Mouse (Mus musculus) bone marrow, adult 2 months (tissue): Measurements from ENCODE around the gene Tprkb. TPM values are rescaled to one million over a fixed set of nuclear protein-coding genes. Genes with fewer than 3 reads are reported as not detected.
"Not testable (repeated sequence)": the region's sequence is repeated elsewhere in the genome, so short reads cannot be mapped to it uniquely, and the experiment has no call there.

Experiments used
- H3K27ac ChIP-seq: fragments of 200-500 bp; 2 replicates; pipeline ENCODE4 v1.5.1; 2012; ENCODE audit warnings: low read depth, mild to moderate bottlenecking, control low read depth, inconsistent platforms, low read length; ENCODE audit not compliant: control insufficient read depth, poor library complexity, insufficient read depth
- H3K4me1 ChIP-seq: fragments of 200-500 bp; 2 replicates; pipeline ENCODE4 v1.6.1; 2011; ENCODE audit warnings: low read length; ENCODE audit not compliant: control insufficient read depth, insufficient read depth
- H3K4me3 ChIP-seq: fragments of 200-500 bp; replicated peaks from 2 replicates; pipeline ENCODE3; 2011; ENCODE audit warnings: mild to moderate bottlenecking, low read depth, low read length, control low read depth; ENCODE audit not compliant: control insufficient read depth
- CTCF ChIP-seq: fragments of 200-500 bp; IDR thresholded peaks from 2 replicates; pipeline ENCODE4 v1.5.1; 2011; ENCODE audit warnings: low read length, control low read depth; ENCODE audit not compliant: control insufficient read depth, insufficient read depth
- POLR2A ChIP-seq: fragments of 200-500 bp; IDR thresholded peaks from 2 replicates; pipeline ENCODE4 v1.6.1; 2011; ENCODE audit warnings: low read depth, mild to moderate bottlenecking, control low read depth, low read length, borderline replicate concordance; ENCODE audit not compliant: control insufficient read depth
- WGBS: fragments of 180-500 bp; shearing (Covaris S2); methylation state at CpG from one replicate; pipeline ENCODE4 v1.1.7; 2018; 5-methylcytosine and 5-hydroxymethylcytosine counted together
- polyA plus RNA-seq: library from polyadenylated mRNA; stranded (reverse); fragments of >200 nt; gene quantifications from 2 replicates; pipeline ENCODE4 v1.2.4, GENCODE M21; 2011; ENCODE audit warnings: low replicate concordance; ENCODE audit not compliant: missing spikeins, insufficient read depth, insufficient read length

Tprkb gene
- polyA plus RNA-seq, 1 experiment = 10.1 TPM

DNA sequence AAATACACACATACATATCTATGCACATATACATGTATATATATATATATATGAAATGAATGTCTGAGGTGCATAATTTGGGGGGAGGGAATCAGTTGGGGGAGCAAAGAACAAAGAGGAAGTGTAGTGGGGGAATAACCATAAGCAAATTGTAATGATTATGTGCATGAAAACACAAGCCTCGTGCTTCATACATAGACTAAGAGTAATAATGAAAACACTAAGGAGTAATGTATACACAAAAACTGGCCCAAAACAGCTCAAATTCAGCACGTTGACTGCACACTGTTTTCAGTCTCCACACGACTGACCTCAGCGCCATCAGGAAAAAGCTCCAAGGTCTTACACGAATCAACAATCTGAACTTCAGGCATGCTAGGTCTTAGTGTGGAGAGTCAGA is 64.6 kb downstream of the Tprkb start:
- Histone ChIP-seq H3K27ac (no peak overlapping the region), H3K4me1 (no peaks in the 10 kb centered on the region), H3K4me3 (no peak overlapping the region)
- TF ChIP-seq POLR2A (no peak), CTCF (no peak)
- WGBS = 80% methylated on average over 5 of the region's 5 CpGs

DNA sequence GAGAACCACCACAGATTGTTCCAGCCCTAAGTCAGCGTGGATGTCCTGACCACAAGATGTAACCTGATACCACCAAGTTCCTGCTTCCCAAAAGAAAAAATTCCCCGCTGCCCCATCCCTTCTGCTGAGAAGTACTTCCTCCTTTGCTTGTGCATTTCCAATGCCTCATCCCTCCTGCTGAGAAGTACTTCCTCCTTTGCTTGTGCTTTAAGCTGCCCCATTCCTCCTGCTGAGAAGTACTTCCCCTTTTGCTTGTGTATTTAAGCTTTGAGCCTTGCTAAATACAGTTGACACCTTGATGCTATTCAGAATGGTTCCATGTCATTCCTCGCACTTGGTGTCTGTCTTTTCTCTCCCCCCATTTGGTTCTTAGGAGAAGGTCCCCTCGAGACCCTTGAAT is 67.1 kb downstream of the Tprkb start:
- 82% methylated on average over 4 of the region's 4 CpGs for whole genome bisulfite sequencing
- H3K4me3 ChIP-seq, H3K4me1 ChIP-seq, H3K27ac ChIP-seq: not testable (repeated sequence)

Other genes starting within 250 kb of the Tprkb start
- not detected in 2 replicates for gene Nat8f7, start 198.7 kb upstream of the Tprkb start, polyA plus RNA-seq
- not detected in 2 replicates for gene Nat8f3, start 146.1 kb upstream of the Tprkb start, polyA plus RNA-seq
- gene Nat8f6, start 90.9 kb upstream of the Tprkb start, polyA plus RNA-seq = not detected in 2 replicates
- gene Nat8f5, start 90.9 kb upstream of the Tprkb start, polyA plus RNA-seq = not detected in 2 replicates
- 2.0 TPM in 1 of 2 replicates, not detected in the other for gene Nat8, start 79.8 kb upstream of the Tprkb start, polyA plus RNA-seq
- gene Nat8f2, start 42.7 kb upstream of the Tprkb start, polyA plus RNA-seq = 1.4 TPM in 1 of 2 replicates, not detected in the other
- 0.75 and 1.1 TPM in 2 replicates for gene Nat8f4, start 7.0 kb upstream of the Tprkb start, polyA plus RNA-seq
- 1.3 and 24.1 TPM in 2 replicates for gene Nat8f1, start 3.8 kb downstream of the Tprkb start, polyA plus RNA-seq
- gene Dusp11, start 49.8 kb downstream of the Tprkb start, polyA plus RNA-seq = 36.6 and 50.6 TPM in 2 replicates
- gene Figla, start 104.3 kb downstream of the Tprkb start, polyA plus RNA-seq = not detected in 2 replicates
- 87.6 and 91.8 TPM in 2 replicates for gene Add2, start 116.8 kb downstream of the Tprkb start, polyA plus RNA-seq